Mouse (Mus musculus): ENCODE measurements around the gene Mapk1ip1l. TPM values are rescaled to one million over a fixed set of nuclear protein-coding genes. Genes with fewer than 3 reads are reported as not detected.

The Mapk1ip1l gene
- 134 and 139 TPM in 2 replicates for total RNA-seq (2014; fragmentation: Nextera tagmentation)
- 48.2 and 58.6 TPM in 2 replicates for total RNA-seq (2017)
- polyA plus RNA-seq (2012): 75.5 and 189 TPM in 2 replicates

GRCm38 (mm10) chr14:47297785-47298407 lies at the start of gene Mapk1ip1l:
Mapk1ip1l (plus strand) TSS chr14:47298266.
- TF ChIP-seq POLR2AphosphoS5 (IDR thresholded peaks at IDR 0.05; ENCODE audit: insufficient replicate concordance, low read depth, low read length): no peak
- no peak for TF ChIP-seq GATA2 (IDR thresholded peaks at IDR 0.05; ENCODE audit: borderline replicate concordance, low read depth, low read length)
- TF ChIP-seq CTCF (IDR thresholded peaks at IDR 0.05; ENCODE audit: low read depth, low read length): peak; percentile 85
- H3K4me1 ChIP-seq (ENCODE audit: insufficient read depth, low read depth, low read length): peaks cover 38% of the 10 kb centered on the region
- H3K36me3 ChIP-seq (replicated peaks): peaks cover 30% of the 10 kb centered on the region
- peak within 1 kb of the TSS; percentile 94 for H3K4me3 ChIP-seq (ENCODE audit: low read depth, low read length)
- no peaks in the 10 kb centered on the region for H3K9me3 ChIP-seq (replicated peaks)
- no peaks in the 10 kb centered on the region for H3K27me3 ChIP-seq (ENCODE audit: insufficient read depth, low read length)
- DNase-seq (ENCODE audit: low spot score) (peak; percentile 91), ATAC-seq (ENCODE audit: extremely low read depth, insufficient number of reproducible peaks, low FRiP score, poor library complexity, severe bottlenecking) (peak; percentile 37)

- peaks cover 95% of the 10 kb centered on the region for H3K36me3 ChIP-seq (replicated peaks)
- ATAC-seq (ENCODE audit: extremely low read depth, insufficient number of reproducible peaks, low FRiP score, poor library complexity, severe bottlenecking) (no peak), DNase-seq (ENCODE audit: low spot score) (no peak)
- no peaks in the 10 kb centered on the region for H3K9me3 ChIP-seq (replicated peaks)
- H3K27me3 ChIP-seq (ENCODE audit: insufficient read depth, low read length): no peaks in the 10 kb centered on the region
- H3K4me1 ChIP-seq (ENCODE audit: insufficient read depth, low read depth, low read length): peaks cover 3% of the 10 kb centered on the region; the same call in 1 of the 2 replicates
- no peak for TF ChIP-seq POLR2AphosphoS5 (IDR thresholded peaks at IDR 0.05; ENCODE audit: insufficient replicate concordance, low read depth, low read length)
- TF ChIP-seq CTCF (IDR thresholded peaks at IDR 0.05; ENCODE audit: low read depth, low read length): no peak
- TF ChIP-seq GATA2 (IDR thresholded peaks at IDR 0.05; ENCODE audit: borderline replicate concordance, low read depth, low read length): no peak
- H3K4me3 ChIP-seq (ENCODE audit: low read depth, low read length): no peak overlapping the region
Measured at GRCm38 (mm10) chr14:47249839-47250238, 48.2 kb upstream of the Mapk1ip1l start.

DNA sequence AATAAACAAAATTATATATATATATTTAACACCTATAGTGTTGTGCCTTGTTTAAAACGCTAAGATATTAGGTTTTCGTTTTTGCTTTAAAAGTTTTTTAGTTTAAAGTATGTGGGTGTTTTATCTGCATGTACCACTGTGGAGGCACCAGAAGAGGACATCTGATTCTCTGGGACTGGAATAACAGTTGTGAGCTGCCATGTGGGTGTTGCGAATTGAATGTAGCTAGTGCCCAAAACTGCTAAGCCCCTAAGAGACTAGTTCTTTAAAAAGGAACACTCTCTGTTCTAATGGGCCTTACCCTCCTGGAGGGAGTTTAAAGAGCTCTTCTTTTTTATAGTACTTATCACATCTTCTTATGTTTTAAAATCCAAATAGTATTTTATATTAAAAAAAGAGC lies 33.2 kb upstream of the Mapk1ip1l start:
- Histone ChIP-seq H3K9me3 (replicated peaks) (no peaks in the 10 kb centered on the region), H3K27me3 (ENCODE audit: insufficient read depth, low read length) (no peaks in the 10 kb centered on the region), H3K4me1 (ENCODE audit: insufficient read depth, low read depth, low read length) (peaks cover 7% of the 10 kb centered on the region; the same call in 1 of the 2 replicates), H3K36me3 (replicated peaks) (peaks cover 80% of the 10 kb centered on the region), H3K4me3 (ENCODE audit: low read depth, low read length) (no peak overlapping the region)
- no peak for ATAC-seq (ENCODE audit: extremely low read depth, insufficient number of reproducible peaks, low FRiP score, poor library complexity, severe bottlenecking)
- TF ChIP-seq CTCF (IDR thresholded peaks at IDR 0.05; ENCODE audit: low read depth, low read length): no peak
- TF ChIP-seq POLR2AphosphoS5 (IDR thresholded peaks at IDR 0.05; ENCODE audit: insufficient replicate concordance, low read depth, low read length): no peak
- TF ChIP-seq GATA1 (IDR thresholded peaks at IDR 0.05; ENCODE audit: borderline replicate concordance, low read length): no peak
- TF ChIP-seq TAL1 (conservative IDR thresholded peaks at IDR 0.05; ENCODE audit: low read depth, low read length): no peak
- no peak for TF ChIP-seq GATA2 (IDR thresholded peaks at IDR 0.05; ENCODE audit: borderline replicate concordance, low read depth, low read length)
- no peak for DNase-seq (ENCODE audit: low spot score)

DNA sequence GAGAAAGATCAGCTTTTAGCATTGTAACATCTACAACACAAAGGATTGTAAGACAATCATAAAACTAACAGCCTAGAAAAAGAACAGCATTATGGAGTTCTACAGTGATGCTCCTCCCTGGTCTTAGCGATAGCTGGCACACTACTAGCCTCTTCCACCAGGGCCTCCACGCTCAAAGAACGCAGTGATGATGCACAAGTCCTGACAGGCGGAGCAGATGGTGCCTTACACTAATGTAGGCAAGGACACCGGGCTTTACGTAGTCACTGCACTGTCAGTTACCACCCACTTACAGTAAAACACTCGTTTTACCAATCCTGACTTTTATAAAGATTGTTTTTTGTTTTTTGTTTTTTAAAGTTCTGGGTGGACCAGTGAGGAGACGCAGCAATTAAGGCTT lies 32.2 kb upstream of the Mapk1ip1l start:
- no peaks in the 10 kb centered on the region for H3K9me3 ChIP-seq (replicated peaks)
- peaks cover 77% of the 10 kb centered on the region for H3K36me3 ChIP-seq (replicated peaks)
- DNase-seq (ENCODE audit: low spot score) (no peak), ATAC-seq (ENCODE audit: extremely low read depth, insufficient number of reproducible peaks, low FRiP score, poor library complexity, severe bottlenecking) (no peak)
- TF ChIP-seq TAL1 (conservative IDR thresholded peaks at IDR 0.05; ENCODE audit: low read depth, low read length) (no peak), POLR2AphosphoS5 (IDR thresholded peaks at IDR 0.05; ENCODE audit: insufficient replicate concordance, low read depth, low read length) (peak; percentile 33; the same call in 1 of the 2 replicates), CTCF (IDR thresholded peaks at IDR 0.05; ENCODE audit: low read depth, low read length) (no peak), GATA2 (IDR thresholded peaks at IDR 0.05; ENCODE audit: borderline replicate concordance, low read depth, low read length) (no peak), GATA1 (IDR thresholded peaks at IDR 0.05; ENCODE audit: borderline replicate concordance, low read length) (no peak)
- H3K4me1 ChIP-seq (ENCODE audit: insufficient read depth, low read depth, low read length): peaks cover 7% of the 10 kb centered on the region; the same call in 1 of the 2 replicates
- H3K27me3 ChIP-seq (ENCODE audit: insufficient read depth, low read length): no peaks in the 10 kb centered on the region
- no peak overlapping the region for H3K4me3 ChIP-seq (ENCODE audit: low read depth, low read length)

DNA sequence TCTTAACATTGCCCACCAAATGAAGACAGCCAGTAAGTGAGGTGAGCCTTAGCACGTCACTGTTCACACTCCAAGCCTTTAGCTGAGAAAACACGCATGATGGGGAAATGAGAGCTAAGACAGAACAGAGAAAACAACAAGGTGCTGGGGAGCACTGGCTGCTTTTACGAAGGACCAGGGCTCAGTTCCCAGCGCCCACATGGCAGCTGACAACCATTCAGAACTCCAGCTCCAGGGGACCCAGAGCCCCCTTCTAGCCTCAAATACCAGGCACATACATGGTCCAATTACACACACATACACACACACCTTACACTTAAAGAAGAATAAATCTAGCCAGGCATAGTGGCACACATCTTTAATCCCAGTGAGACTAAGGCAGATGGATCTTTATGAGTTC lies 29.0 kb upstream of the Mapk1ip1l start:
- no peak for TF ChIP-seq POLR2AphosphoS5 (IDR thresholded peaks at IDR 0.05; ENCODE audit: insufficient replicate concordance, low read depth, low read length)
- TF ChIP-seq GATA1 (IDR thresholded peaks at IDR 0.05; ENCODE audit: borderline replicate concordance, low read length): no peak
- no peak for TF ChIP-seq CTCF (IDR thresholded peaks at IDR 0.05; ENCODE audit: low read depth, low read length)
- TF ChIP-seq GATA2 (IDR thresholded peaks at IDR 0.05; ENCODE audit: borderline replicate concordance, low read depth, low read length): no peak
- no peak for TF ChIP-seq TAL1 (conservative IDR thresholded peaks at IDR 0.05; ENCODE audit: low read depth, low read length)
- no peaks in the 10 kb centered on the region for H3K27me3 ChIP-seq (ENCODE audit: insufficient read depth, low read length)
- no peak overlapping the region for H3K4me3 ChIP-seq (ENCODE audit: low read depth, low read length)
- no peak for ATAC-seq (ENCODE audit: extremely low read depth, insufficient number of reproducible peaks, low FRiP score, poor library complexity, severe bottlenecking)
- no peak for DNase-seq (ENCODE audit: low spot score)
- no peaks in the 10 kb centered on the region for H3K9me3 ChIP-seq (replicated peaks)
- H3K4me1 ChIP-seq (ENCODE audit: insufficient read depth, low read depth, low read length): peaks cover 3% of the 10 kb centered on the region; the same call in 1 of the 2 replicates
- H3K36me3 ChIP-seq (replicated peaks): peaks cover 83% of the 10 kb centered on the region

GRCm38 (mm10) chr14:47269706-47270105 lies 28.4 kb upstream of the Mapk1ip1l start:
- ATAC-seq (ENCODE audit: extremely low read depth, insufficient number of reproducible peaks, low FRiP score, poor library complexity, severe bottlenecking) (no peak), DNase-seq (ENCODE audit: low spot score) (no peak)
- no peak for TF ChIP-seq GATA2 (IDR thresholded peaks at IDR 0.05; ENCODE audit: borderline replicate concordance, low read depth, low read length)
- TF ChIP-seq TAL1 (conservative IDR thresholded peaks at IDR 0.05; ENCODE audit: low read depth, low read length): no peak
- Histone ChIP-seq H3K4me3 (ENCODE audit: low read depth, low read length) (no peak overlapping the region), H3K4me1 (ENCODE audit: insufficient read depth, low read depth, low read length) (peaks cover 6% of the 10 kb centered on the region), H3K9me3 (replicated peaks) (no peaks in the 10 kb centered on the region), H3K36me3 (replicated peaks) (peaks cover 84% of the 10 kb centered on the region), H3K27me3 (ENCODE audit: insufficient read depth, low read length) (no peaks in the 10 kb centered on the region)
